Mouse (Mus musculus): Measurements from ENCODE around the gene Psmd13.

GRCm38 (mm10) chr7:140943356-140943755, 61.6 kb downstream of the Psmd13 start:
- no peak for TF ChIP-seq CEBPB (IDR thresholded peaks at IDR 0.05; ENCODE audit: insufficient read depth, poor library complexity, severe bottlenecking)
- no peak for TF ChIP-seq MAX (IDR thresholded peaks at IDR 0.05; ENCODE audit: low read depth)

Measured in myocyte (in vitro differentiated cells).